Mouse (Mus musculus): ENCODE results near the gene Eapp. TPM values are rescaled to one million over a fixed set of nuclear protein-coding genes. Genes with fewer than 3 reads are reported as not detected.

Eapp gene
- total RNA-seq, 2 experiments from 2014 or later: 13.6 to 40.4 TPM

GRCm38 (mm10) chr12:54643320-54643892, 52.3 kb downstream of the Eapp start:
- no peak for ATAC-seq (replicated peaks; ENCODE audit: low FRiP score, poor library complexity, severe bottlenecking)

- ATAC-seq (replicated peaks; ENCODE audit: low FRiP score, poor library complexity, severe bottlenecking): no peak
Measured at GRCm38 (mm10) chr12:54641374-54641773, 54.3 kb downstream of the Eapp start.

GRCm38 (mm10) chr12:54640259-54640658, 55.4 kb downstream of the Eapp start:
- no peak for ATAC-seq (replicated peaks; ENCODE audit: low FRiP score, poor library complexity, severe bottlenecking)

GRCm38 (mm10) chr12:54637033-54637432, 58.7 kb downstream of the Eapp start:
- no peak for ATAC-seq (replicated peaks; ENCODE audit: low FRiP score, poor library complexity, severe bottlenecking)

GRCm38 (mm10) chr12:54632141-54632540, 63.6 kb downstream of the Eapp start:
- ATAC-seq (replicated peaks; ENCODE audit: low FRiP score, poor library complexity, severe bottlenecking): no peak

GRCm38 (mm10) chr12:54621942-54622341, 73.8 kb downstream of the Eapp start:
- no peak for ATAC-seq (replicated peaks; ENCODE audit: low FRiP score, poor library complexity, severe bottlenecking)

Other genes with a start within 250 kb of the Eapp start
- 42.0 and 44.8 TPM in 2 replicates for gene Sptssa, start 39.3 kb downstream of the Eapp start, total RNA-seq (2015; ENCODE audit: low replicate concordance)
- gene Sptssa, start 39.3 kb downstream of the Eapp start, total RNA-seq (2017; ENCODE audit: low replicate concordance): 23.0 and 27.3 TPM in 2 replicates
- 21.1 and 35.1 TPM in 2 replicates for gene Snx6, start 99.8 kb upstream of the Eapp start, total RNA-seq (2015; ENCODE audit: low replicate concordance)
- gene Snx6, start 99.8 kb upstream of the Eapp start, total RNA-seq (2017; ENCODE audit: low replicate concordance): 17.7 and 24.2 TPM in 2 replicates
- gene Cfl2, start 167.0 kb upstream of the Eapp start, total RNA-seq (2015; ENCODE audit: low replicate concordance): 9.2 and 12.9 TPM in 2 replicates
- gene Cfl2, start 167.0 kb upstream of the Eapp start, total RNA-seq (2017; ENCODE audit: low replicate concordance): 8.2 and 8.5 TPM in 2 replicates